Mouse (Mus musculus): ENCODE measurements at regions not wholly inside any gene's neighbourhood (a gene's known extent, or its start where the extent isn't known, plus 50 kb on each side); places are given as distances from the start of the nearest gene placed in this dataset.
A peak's percentile ranks its signal among the peaks of the same experiment; 100 is the strongest.

DNA sequence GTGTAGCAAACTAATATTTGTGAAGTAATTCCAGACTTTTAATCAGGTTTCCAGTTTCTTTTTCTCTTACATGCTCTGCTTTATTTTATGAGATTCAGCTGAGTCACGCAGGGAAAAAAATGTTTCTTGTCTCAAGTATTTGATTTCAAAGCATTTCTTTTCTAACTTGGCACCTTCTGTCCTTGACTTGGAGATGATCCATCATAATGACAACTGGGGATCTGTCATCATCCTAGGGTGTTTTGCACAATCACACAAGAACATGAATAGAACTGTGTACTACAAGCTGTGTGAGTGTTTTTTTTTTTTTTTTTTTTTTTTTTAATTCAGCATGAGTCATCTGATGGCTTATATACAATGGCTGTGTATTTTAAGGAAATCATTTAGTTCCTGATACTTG lies 1022.0 kb upstream of the Flrt2 start:
- Histone ChIP-seq H3K9me3 (replicated peaks; ENCODE audit: control insufficient read depth, low read length) (no peaks in the 10 kb centered on the region), H3K9ac (ENCODE audit: low read length) (no peak overlapping the region), H3K4me2 (ENCODE audit: low read length) (no peak overlapping the region), H3K27me3 (replicated peaks; ENCODE audit: control insufficient read depth, insufficient read depth, low read length) (no peaks in the 10 kb centered on the region), H3K4me1 (ENCODE audit: control insufficient read depth, insufficient read depth, low read length) (no peaks in the 10 kb centered on the region), H3K4me3 (ENCODE audit: low read depth, low read length) (no peak overlapping the region), H3K36me3 (ENCODE audit: control insufficient read depth, insufficient read depth, low read length) (no peaks in the 10 kb centered on the region), H3K27ac (ENCODE audit: low read depth, low read length) (no peak overlapping the region)
- ATAC-seq: no peak
- peak; percentile 36 for DNase-seq (ENCODE audit: low spot score)
- 82% methylated on average over 1 of the region's 1 CpGs for WGBS

DNA sequence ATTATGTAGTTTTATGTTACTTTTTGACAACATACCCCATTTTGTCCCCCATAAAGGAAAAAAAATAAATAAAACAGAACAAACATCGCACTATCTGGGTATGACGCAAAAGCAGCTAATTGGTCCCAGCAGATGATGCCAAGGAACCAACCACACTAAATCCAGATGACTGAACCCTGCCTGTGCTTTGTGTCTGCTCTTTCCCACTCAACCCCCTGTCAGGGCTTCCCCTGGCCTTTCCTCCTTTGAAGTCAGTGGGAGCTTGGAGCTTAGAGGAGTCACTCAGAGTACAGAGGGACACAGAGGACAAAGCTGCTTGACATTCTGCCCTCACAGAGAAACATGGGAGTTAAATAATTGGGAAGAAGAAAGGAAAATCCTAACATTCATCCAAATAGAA lies 1017.1 kb upstream of the Flrt2 start:
- H3K27me3 ChIP-seq (replicated peaks; ENCODE audit: control insufficient read depth, insufficient read depth, low read length): no peaks in the 10 kb centered on the region
- no peak overlapping the region for H3K27ac ChIP-seq (ENCODE audit: low read depth, low read length)
- H3K9me3 ChIP-seq (replicated peaks; ENCODE audit: control insufficient read depth, low read length): no peaks in the 10 kb centered on the region
- ATAC-seq (0 out of 2 replicates have a peak, but pooled peaks have one; percentile 44), DNase-seq (ENCODE audit: low spot score) (peak; percentile 19)
- no peak overlapping the region for H3K9ac ChIP-seq (ENCODE audit: low read length)
- H3K4me1 ChIP-seq (ENCODE audit: control insufficient read depth, insufficient read depth, low read length): no peaks in the 10 kb centered on the region
- 56% methylated on average over 2 of the region's 2 CpGs for WGBS
- H3K4me3 ChIP-seq (ENCODE audit: low read depth, low read length): no peak overlapping the region
- no peak overlapping the region for H3K4me2 ChIP-seq (ENCODE audit: low read length)
- H3K36me3 ChIP-seq (ENCODE audit: control insufficient read depth, insufficient read depth, low read length): no peaks in the 10 kb centered on the region

DNA sequence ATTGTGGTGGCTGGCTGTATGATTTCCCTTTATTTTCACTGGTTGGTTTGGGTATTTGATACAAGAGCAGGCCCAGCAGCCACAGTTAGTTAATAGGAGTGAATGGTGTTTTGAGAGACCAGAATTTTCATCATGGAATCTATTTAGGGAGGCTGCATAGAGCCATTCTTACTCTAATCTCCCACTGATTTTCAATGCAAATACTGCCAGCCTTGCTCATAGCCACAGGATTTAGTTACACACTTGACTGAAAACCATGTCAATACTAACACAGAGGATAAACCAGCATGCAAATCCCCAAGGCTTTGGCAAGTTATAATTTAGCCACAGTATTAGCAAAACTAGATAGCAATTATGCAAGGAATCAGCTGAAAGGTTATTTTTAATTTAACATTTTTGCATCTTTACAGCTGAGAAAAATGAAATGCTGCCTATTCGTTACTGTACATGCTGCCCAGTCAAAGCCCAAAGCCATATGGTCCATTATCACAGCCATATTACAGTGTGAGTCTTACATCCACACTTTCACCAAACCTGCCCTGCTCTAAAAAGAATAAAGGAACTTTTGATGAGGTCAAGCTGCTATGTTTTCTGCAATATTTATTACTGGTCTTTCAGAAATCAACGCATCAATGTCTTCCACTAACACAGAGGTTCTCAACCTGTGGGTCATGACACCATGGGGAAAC lies 1000.5 kb upstream of the Flrt2 start:
- Histone ChIP-seq H3K4me3 (ENCODE audit: low read depth, low read length) (no peak overlapping the region), H3K27ac (ENCODE audit: low read depth, low read length) (no peak overlapping the region), H3K9ac (ENCODE audit: low read length) (no peak overlapping the region), H3K36me3 (ENCODE audit: control insufficient read depth, insufficient read depth, low read length) (no peaks in the 10 kb centered on the region), H3K27me3 (replicated peaks; ENCODE audit: control insufficient read depth, insufficient read depth, low read length) (no peaks in the 10 kb centered on the region), H3K9me3 (replicated peaks; ENCODE audit: control insufficient read depth, low read length) (no peaks in the 10 kb centered on the region), H3K4me2 (ENCODE audit: low read length) (no peak overlapping the region), H3K4me1 (ENCODE audit: control insufficient read depth, insufficient read depth, low read length) (no peaks in the 10 kb centered on the region)
- DNase-seq (ENCODE audit: low spot score) (peak; percentile 40), ATAC-seq (0 out of 2 replicates have a peak, but pooled peaks have one; percentile 42)
- WGBS: 59% methylated on average over 2 of the region's 2 CpGs

DNA sequence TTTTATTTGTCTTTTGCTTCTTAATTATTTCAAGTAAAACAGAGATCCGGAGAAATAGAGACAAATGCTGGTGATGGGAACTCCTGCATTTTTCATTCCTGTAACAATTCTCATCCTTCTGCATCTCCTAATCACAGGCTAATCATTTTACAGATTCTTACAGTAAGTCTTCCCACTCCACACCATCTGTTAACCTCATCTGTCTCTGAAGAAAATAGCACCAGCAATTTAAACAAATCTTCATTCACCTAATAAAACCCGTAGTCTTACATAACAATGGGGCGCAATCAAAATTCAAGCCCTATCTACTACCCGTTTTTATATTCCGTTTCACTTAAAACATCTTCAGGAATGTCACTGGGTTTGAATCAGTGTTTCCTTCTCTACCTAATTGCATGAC lies 960.6 kb upstream of the Flrt2 start:
- Histone ChIP-seq H3K27ac (ENCODE audit: low read depth, low read length) (peak overlapping the region; percentile 7; the same call in 1 of the 2 replicates), H3K36me3 (ENCODE audit: control insufficient read depth, insufficient read depth, low read length) (no peaks in the 10 kb centered on the region), H3K4me2 (ENCODE audit: low read length) (no peak overlapping the region), H3K9ac (ENCODE audit: low read length) (no peak overlapping the region), H3K27me3 (replicated peaks; ENCODE audit: control insufficient read depth, insufficient read depth, low read length) (no peaks in the 10 kb centered on the region), H3K4me3 (ENCODE audit: low read depth, low read length) (no peak overlapping the region), H3K4me1 (ENCODE audit: control insufficient read depth, insufficient read depth, low read length) (peaks cover 6% of the 10 kb centered on the region; the same call in 1 of the 2 replicates), H3K9me3 (replicated peaks; ENCODE audit: control insufficient read depth, low read length) (no peaks in the 10 kb centered on the region)
- no peak for ATAC-seq
- 60% methylated on average over 5 of the region's 5 CpGs for WGBS
- peak; percentile 33 for DNase-seq (ENCODE audit: low spot score)

DNA sequence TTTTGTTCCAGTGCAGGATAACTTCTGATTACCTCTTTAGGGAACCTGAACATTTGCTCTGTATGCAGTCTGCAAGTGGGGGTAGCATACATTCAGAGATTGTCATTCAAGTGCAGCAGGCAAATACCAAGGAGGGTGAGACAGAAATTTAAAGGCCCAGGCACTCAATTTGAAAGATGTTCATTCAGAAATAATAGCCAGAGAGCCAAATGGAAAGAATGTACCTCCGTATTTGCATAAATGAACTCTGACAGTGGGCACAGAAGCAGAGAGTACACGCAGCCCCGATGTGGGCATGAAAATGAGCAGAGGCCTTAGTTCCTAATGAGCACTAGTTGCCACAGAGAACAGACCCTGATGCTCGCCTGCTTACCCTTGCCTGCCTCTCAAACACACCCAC lies 958.8 kb upstream of the Flrt2 start:
- WGBS: 2% methylated on average over 4 of the region's 4 CpGs
- H3K9ac ChIP-seq (ENCODE audit: low read length): no peak overlapping the region
- H3K4me3 ChIP-seq (ENCODE audit: low read depth, low read length): no peak overlapping the region
- H3K27ac ChIP-seq (ENCODE audit: low read depth, low read length): no peak overlapping the region
- no peaks in the 10 kb centered on the region for H3K27me3 ChIP-seq (replicated peaks; ENCODE audit: control insufficient read depth, insufficient read depth, low read length)
- no peak overlapping the region for H3K4me2 ChIP-seq (ENCODE audit: low read length)
- H3K36me3 ChIP-seq (ENCODE audit: control insufficient read depth, insufficient read depth, low read length): no peaks in the 10 kb centered on the region
- peaks cover 6% of the 10 kb centered on the region; the same call in 1 of the 2 replicates for H3K4me1 ChIP-seq (ENCODE audit: control insufficient read depth, insufficient read depth, low read length)
- ATAC-seq (peak; percentile 81), DNase-seq (ENCODE audit: low spot score) (peak; percentile 64)
- no peaks in the 10 kb centered on the region for H3K9me3 ChIP-seq (replicated peaks; ENCODE audit: control insufficient read depth, low read length)

DNA sequence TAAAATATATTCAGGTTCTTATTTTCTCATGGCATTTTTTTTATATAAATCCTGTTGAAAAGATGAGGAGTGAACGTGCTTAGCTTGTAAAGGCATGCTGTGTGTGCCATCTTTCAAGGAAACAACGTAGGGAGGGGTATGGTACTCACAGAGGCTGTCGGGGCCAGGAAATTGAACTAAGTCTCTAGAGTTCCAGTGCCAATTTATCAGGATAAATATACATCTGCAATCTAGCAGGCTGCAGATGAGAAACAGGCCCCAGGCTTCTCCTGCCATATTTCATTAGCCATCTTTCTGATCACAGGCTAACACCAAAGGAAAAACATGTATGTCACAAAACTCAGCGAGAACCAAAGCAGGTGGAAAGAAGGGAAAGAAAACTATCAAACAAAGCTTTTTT lies 954.8 kb upstream of the Flrt2 start:
- Histone ChIP-seq H3K27me3 (replicated peaks; ENCODE audit: control insufficient read depth, insufficient read depth, low read length) (no peaks in the 10 kb centered on the region), H3K4me2 (ENCODE audit: low read length) (no peak overlapping the region), H3K27ac (ENCODE audit: low read depth, low read length) (no peak overlapping the region), H3K9ac (ENCODE audit: low read length) (no peak overlapping the region), H3K36me3 (ENCODE audit: control insufficient read depth, insufficient read depth, low read length) (no peaks in the 10 kb centered on the region), H3K4me3 (ENCODE audit: low read depth, low read length) (no peak overlapping the region), H3K4me1 (ENCODE audit: control insufficient read depth, insufficient read depth, low read length) (peaks cover 6% of the 10 kb centered on the region; the same call in 1 of the 2 replicates), H3K9me3 (replicated peaks; ENCODE audit: control insufficient read depth, low read length) (no peaks in the 10 kb centered on the region)
- ATAC-seq (no peak), DNase-seq (ENCODE audit: low spot score) (no peak)
- 81% methylated on average over 4 of the region's 4 CpGs for WGBS

DNA sequence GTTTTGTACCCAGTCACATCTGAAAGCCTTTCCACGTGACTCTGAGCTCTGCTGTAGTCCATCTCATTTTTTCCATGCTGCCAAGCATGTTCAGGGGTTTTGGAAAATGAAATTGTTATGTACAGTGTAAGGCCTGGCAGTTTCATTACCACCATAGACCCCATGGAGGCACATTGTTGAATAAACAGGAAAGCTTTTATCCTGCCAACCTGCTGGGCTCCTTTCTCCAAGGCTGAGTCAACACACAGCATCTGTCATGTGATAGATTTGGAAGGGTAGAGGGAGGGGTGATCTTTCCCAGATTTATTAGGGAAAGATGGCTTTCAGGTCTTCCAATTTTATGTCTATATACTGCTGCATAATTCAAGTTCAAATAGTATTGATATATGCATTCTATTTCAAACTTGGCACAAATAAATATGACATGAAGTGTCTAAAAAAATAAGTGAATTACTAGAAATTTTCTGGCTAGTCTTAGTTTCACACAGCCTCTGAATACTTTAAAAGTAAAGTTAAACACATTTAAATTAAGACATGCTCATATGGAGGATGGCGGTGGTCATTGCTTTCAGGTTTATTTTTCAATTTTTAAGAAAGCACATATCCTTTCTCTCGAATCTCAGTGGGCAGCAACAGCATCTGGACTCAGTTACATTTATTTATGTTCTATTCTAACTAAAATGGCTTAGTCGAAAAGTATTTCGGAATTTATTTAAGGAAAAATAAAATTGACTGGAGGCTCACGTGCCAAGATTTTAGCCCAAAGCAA lies 942.1 kb upstream of the Flrt2 start:
- 83% methylated on average over 6 of the region's 6 CpGs for WGBS

DNA sequence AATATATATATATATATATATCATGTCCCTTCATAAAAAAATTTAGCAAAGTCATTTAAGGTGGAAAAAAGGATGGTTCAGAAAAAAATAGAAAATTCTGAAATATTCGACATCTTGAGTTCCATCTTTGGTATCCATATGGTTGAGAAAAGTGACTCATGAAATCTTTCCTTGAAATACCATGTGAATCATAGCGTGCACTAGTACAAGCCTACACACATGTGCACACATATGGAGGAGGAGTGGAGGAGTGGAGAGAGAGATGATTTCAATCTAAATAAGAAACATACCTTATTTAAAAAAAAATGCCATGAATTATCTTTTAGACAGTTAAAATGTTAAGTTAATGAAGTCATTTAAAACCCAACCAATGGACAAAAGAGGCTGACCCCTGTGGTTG lies 936.3 kb upstream of the Flrt2 start:
- DNase-seq (ENCODE audit: low spot score): no peak
- WGBS: 94% methylated on average over 2 of the region's 2 CpGs
- no peak overlapping the region for H3K4me3 ChIP-seq (ENCODE audit: low read depth, low read length)
- H3K27me3 ChIP-seq (replicated peaks; ENCODE audit: control insufficient read depth, insufficient read depth, low read length): no peaks in the 10 kb centered on the region
- H3K9me3 ChIP-seq (replicated peaks; ENCODE audit: control insufficient read depth, low read length): no peaks in the 10 kb centered on the region
- no peak overlapping the region for H3K27ac ChIP-seq (ENCODE audit: low read depth, low read length)
- no peak for ATAC-seq
- H3K36me3 ChIP-seq (ENCODE audit: control insufficient read depth, insufficient read depth, low read length): no peaks in the 10 kb centered on the region
- H3K9ac ChIP-seq (ENCODE audit: low read length): no peak overlapping the region
- no peaks in the 10 kb centered on the region for H3K4me1 ChIP-seq (ENCODE audit: control insufficient read depth, insufficient read depth, low read length)
- H3K4me2 ChIP-seq (ENCODE audit: low read length): no peak overlapping the region

More for the DNA sequence above, 942.1 kb upstream of the Flrt2 start:
- H3K9me3 ChIP-seq (replicated peaks; ENCODE audit: control insufficient read depth, low read length): no peaks in the 10 kb centered on the region
- DNase-seq (ENCODE audit: low spot score): peak; percentile 45
- no peak overlapping the region for H3K27ac ChIP-seq (ENCODE audit: low read depth, low read length)
- no peaks in the 10 kb centered on the region for H3K36me3 ChIP-seq (ENCODE audit: control insufficient read depth, insufficient read depth, low read length)
- H3K4me3 ChIP-seq (ENCODE audit: low read depth, low read length): no peak overlapping the region
- ATAC-seq: no peak
- H3K4me2 ChIP-seq (ENCODE audit: low read length): no peak overlapping the region
- no peaks in the 10 kb centered on the region for H3K4me1 ChIP-seq (ENCODE audit: control insufficient read depth, insufficient read depth, low read length)
- no peaks in the 10 kb centered on the region for H3K27me3 ChIP-seq (replicated peaks; ENCODE audit: control insufficient read depth, insufficient read depth, low read length)
- H3K9ac ChIP-seq (ENCODE audit: low read length): no peak overlapping the region

Measured in forebrain, embryonic 14.5 days (tissue).